Mouse (Mus musculus): ENCODE results near the gene Lpar2. TPM values are rescaled to one million over a fixed set of nuclear protein-coding genes. Genes with fewer than 3 reads are reported as not detected.

Lpar2 gene
- polyA plus RNA-seq, 1 experiment from 2014 or later = 1.0 TPM

DNA sequence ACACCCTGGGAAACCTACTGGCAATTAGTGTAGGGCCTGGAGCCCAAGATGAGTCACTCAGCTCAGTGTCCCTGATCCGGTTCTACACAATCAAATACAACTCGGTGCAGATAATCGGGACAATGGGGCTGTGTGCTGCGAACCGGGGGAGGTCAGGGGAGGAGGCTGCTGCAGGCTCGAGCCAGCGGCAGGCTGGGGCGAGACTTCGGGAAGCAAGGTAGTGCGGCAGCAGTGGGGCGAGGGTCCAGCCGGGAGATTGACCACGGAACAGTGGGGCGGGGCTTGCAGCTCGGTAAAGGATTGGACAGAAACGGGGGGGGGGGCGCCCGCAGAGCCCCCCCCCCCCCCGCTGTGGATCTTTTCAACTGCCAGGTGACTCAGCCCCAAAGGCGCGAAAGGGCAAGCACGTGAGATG, 251 bp upstream of the Lpar2 start:
- H3K9me3 ChIP-seq (ENCODE audit: low read depth, low read length) = no peaks in the 10 kb centered on the region
- WGBS = 4% methylated on average over 16 of the region's 22 CpGs
- ATAC-seq (ENCODE audit: insufficient read depth) = peak; percentile 42
- peak overlapping the region; percentile 65; the same call in 1 of the 2 replicates for H3K9ac ChIP-seq
- H3K4me1 ChIP-seq (ENCODE audit: insufficient read depth) = no peaks in the 10 kb centered on the region
- H3K27ac ChIP-seq (ENCODE audit: low read depth) = no peak overlapping the region
- H3K4me2 ChIP-seq = peak overlapping the region; percentile 88
- peak; percentile 58 for DNase-seq
- H3K4me3 ChIP-seq (ENCODE audit: low read depth, low read length) = peak overlapping the region; percentile 57
- H3K36me3 ChIP-seq (ENCODE audit: insufficient read depth) = peaks cover 36% of the 10 kb centered on the region; the same call in 1 of the 2 replicates
- no peak for TF ChIP-seq CTCF (IDR thresholded peaks at IDR 0.05; ENCODE audit: low read depth)
- H3K27me3 ChIP-seq (ENCODE audit: insufficient read depth, low read length) = no peaks in the 10 kb centered on the region

DNA sequence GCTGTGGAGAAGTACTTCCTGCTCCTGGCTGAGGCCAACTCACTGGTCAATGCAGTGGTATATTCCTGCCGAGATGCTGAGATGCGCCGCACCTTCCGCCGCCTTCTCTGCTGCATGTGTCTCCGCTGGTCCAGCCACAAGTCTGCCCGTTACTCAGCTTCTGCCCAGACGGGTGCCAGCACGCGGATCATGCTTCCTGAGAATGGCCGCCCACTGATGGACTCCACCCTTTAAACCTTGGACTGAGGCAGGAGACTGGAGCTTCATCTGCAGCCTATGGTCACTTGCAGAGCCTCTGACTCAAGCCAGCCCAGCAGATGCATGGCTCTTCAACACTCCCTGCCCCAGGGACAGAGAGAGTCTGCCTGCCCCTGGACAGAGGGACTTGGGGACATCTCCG, 4.1 kb downstream of the Lpar2 start:
- Histone ChIP-seq H3K4me2 (no peak overlapping the region), H3K27me3 (ENCODE audit: insufficient read depth, low read length) (no peaks in the 10 kb centered on the region), H3K36me3 (ENCODE audit: insufficient read depth) (peaks cover 19% of the 10 kb centered on the region; the same call in 1 of the 2 replicates), H3K27ac (ENCODE audit: low read depth) (no peak overlapping the region), H3K4me3 (ENCODE audit: low read depth, low read length) (no peak overlapping the region), H3K9ac (no peak overlapping the region), H3K4me1 (ENCODE audit: insufficient read depth) (no peaks in the 10 kb centered on the region), H3K9me3 (ENCODE audit: low read depth, low read length) (no peaks in the 10 kb centered on the region)
- ATAC-seq (ENCODE audit: insufficient read depth) = no peak
- WGBS = 91% methylated on average over 12 of the region's 12 CpGs
- no peak for TF ChIP-seq CTCF (IDR thresholded peaks at IDR 0.05; ENCODE audit: low read depth)
- no peak for DNase-seq

DNA sequence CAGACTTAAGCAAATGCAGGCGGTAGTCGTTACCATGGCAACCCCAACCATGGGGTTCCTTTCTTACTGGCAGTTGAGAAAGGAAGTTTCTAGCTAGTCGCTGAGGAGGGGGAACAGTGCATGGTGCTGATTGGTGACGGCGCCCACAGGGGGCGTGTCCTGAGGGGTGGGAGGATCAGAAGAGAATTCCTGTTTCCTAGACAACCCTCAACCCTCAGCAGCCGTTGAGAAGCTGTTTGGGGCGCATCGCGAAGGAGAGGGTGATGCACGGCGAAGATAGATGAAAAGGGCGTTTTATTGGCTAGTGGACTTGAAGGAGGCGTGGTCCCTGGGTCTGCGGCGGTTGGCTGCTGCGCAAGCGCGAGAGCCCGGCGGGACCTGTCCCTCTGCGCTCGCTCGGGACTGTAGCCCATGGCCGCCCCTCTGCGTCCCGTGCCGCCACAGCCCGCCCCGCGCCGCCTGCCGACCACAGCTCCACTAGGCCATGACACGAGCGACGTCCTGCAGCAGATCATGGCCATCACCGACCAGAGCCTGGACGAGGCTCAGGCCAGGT, 10.1 kb downstream of the Lpar2 start, which contains the start of gene Pbx4:
Gene Pbx4, plus strand, starts transcription at position 194 of the 556 bp plus-strand sequence.
- peak within 1 kb of the TSS; percentile 51 for H3K4me3 ChIP-seq (ENCODE audit: low read depth, low read length)
- H3K9ac ChIP-seq = peak within 1 kb of the TSS; percentile 54
- WGBS = under 1% methylated on average over 38 of the region's 38 CpGs
- peak; percentile 35 for TF ChIP-seq CTCF (IDR thresholded peaks at IDR 0.05; ENCODE audit: low read depth)
- H3K27ac ChIP-seq (ENCODE audit: low read depth) = 0 out of 2 replicates have a peak within 1 kb of the TSS, but pooled peaks have one; percentile 3
- no peaks in the 10 kb centered on the region for H3K9me3 ChIP-seq (ENCODE audit: low read depth, low read length)
- no peaks in the 10 kb centered on the region for H3K36me3 ChIP-seq (ENCODE audit: insufficient read depth)
- H3K27me3 ChIP-seq (ENCODE audit: insufficient read depth, low read length) = no peaks in the 10 kb centered on the region
- H3K4me1 ChIP-seq (ENCODE audit: insufficient read depth) = no peaks in the 10 kb centered on the region
- peak; percentile 98 for ATAC-seq (ENCODE audit: insufficient read depth)
- DNase-seq = peak; percentile 96
- peak within 1 kb of the TSS; percentile 94 for H3K4me2 ChIP-seq

DNA sequence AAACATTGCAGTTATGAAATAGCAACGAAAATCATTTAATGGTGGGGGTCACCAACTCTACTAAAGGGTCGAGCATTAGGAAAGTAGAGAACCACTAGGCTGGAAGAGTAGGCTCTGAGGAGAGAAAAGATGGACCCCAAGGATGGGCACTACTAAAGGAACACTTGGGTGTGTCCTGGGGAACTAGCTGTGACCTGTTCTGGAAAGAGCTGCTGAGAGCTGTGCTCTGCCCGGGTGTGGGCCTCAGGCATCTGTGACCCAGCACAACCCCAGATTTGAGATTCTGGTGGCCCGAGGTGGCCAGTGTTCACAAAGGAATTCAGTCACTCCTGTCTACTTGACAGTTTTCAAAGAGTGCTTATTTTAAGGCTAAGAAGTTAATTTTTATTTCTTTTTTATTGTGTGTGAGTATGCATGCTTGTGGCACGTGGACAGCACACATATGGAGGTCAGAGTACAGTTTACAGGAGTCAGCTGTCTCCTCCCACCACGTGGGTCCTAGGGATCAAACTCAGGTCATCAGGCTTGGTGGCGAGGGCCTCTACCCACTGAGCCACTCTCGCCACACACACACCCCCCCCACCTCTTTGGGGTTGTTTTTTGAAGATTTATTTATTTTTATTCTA, 14.9 kb downstream of the Lpar2 start:
- H3K4me2 ChIP-seq = no peak overlapping the region
- no peaks in the 10 kb centered on the region for H3K9me3 ChIP-seq (ENCODE audit: low read depth, low read length)
- no peak for ATAC-seq (ENCODE audit: insufficient read depth)
- H3K36me3 ChIP-seq (ENCODE audit: insufficient read depth) = no peaks in the 10 kb centered on the region
- WGBS = 53% methylated on average over 8 of the region's 8 CpGs
- no peaks in the 10 kb centered on the region for H3K27me3 ChIP-seq (ENCODE audit: insufficient read depth, low read length)
- no peak overlapping the region for H3K27ac ChIP-seq (ENCODE audit: low read depth)
- no peak for TF ChIP-seq CTCF (IDR thresholded peaks at IDR 0.05; ENCODE audit: low read depth)
- no peaks in the 10 kb centered on the region for H3K4me1 ChIP-seq (ENCODE audit: insufficient read depth)
- H3K4me3 ChIP-seq (ENCODE audit: low read depth, low read length) = no peak overlapping the region
- H3K9ac ChIP-seq = no peak overlapping the region
- DNase-seq = no peak

DNA sequence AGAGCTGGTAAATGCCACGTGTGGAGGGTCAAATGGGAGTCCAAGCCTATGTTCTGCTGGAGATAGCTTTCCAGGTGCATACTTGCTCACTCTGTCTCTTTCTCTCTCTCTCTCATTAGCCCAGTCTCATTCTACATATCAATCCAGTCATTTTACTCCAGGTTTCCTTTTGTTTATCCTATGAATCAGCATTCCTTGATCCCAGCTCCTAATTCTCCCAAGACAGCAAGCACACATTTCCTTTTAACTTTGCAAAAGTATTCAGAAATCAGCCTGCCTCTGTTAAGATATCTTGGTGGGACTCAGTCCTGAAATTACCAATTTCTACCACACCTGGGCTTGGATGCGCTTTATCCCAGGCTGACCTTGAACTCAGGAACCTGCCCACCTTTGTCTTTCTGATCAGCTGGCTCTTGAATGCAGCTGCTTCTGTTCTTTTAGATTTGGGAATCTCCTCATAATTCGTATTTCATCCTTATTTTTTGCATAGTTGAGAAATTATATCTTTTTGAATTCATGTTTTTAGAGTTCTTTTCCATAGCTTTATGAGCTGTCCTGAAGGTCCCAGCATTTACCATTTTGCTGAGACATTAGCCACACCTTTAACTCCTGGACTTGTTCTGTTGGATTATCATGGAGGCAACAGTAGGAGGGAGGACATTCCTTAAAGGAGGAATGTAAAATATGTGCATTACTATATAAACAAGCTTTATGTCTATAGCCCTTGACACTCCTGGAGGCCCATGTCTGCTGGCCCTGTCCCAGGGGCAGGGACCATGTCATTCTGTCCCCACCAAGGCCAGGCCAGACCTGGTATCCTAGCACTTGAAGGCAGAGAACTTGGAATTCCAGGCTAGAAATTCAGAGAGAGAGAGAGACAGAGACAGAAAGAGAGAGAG, 25.2 kb downstream of the Lpar2 start:
- DNase-seq (peak; percentile 5), ATAC-seq (ENCODE audit: insufficient read depth) (0 out of 2 replicates have a peak, but pooled peaks have one; percentile 38)
- Histone ChIP-seq H3K4me1 (ENCODE audit: insufficient read depth) (no peaks in the 10 kb centered on the region), H3K4me2 (no peak overlapping the region), H3K27me3 (ENCODE audit: insufficient read depth, low read length) (no peaks in the 10 kb centered on the region), H3K4me3 (ENCODE audit: low read depth, low read length) (no peak overlapping the region), H3K27ac (ENCODE audit: low read depth) (no peak overlapping the region; the same call in 1 of the 2 replicates), H3K9me3 (ENCODE audit: low read depth, low read length) (no peaks in the 10 kb centered on the region), H3K36me3 (ENCODE audit: insufficient read depth) (no peaks in the 10 kb centered on the region), H3K9ac (0 out of 2 replicates have a peak overlapping the region, but pooled peaks have one; percentile 2)
- 65% methylated on average over 3 of the region's 3 CpGs for WGBS
- TF ChIP-seq CTCF (IDR thresholded peaks at IDR 0.05; ENCODE audit: low read depth) = no peak

DNA sequence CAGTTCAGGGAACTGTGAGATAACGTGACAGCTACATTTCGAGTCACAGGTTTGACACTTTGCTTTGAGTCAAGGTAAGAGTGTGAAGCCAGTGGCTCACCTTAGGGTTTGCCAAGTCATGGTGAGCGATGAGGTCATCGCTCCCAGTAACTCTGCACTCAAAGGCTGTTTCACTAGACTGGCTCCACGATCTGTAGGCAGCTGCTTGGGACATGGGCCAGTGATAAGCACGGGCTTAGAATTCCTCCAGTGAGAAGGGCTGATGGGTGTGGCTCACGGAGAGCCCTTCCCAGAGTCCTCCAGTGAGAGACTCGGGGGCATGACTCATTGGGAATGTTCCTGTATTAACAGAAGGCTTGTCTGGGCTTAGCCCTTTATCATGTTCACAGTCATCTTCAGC, 26.7 kb downstream of the Lpar2 start:
- Histone ChIP-seq H3K27ac (ENCODE audit: low read depth) (no peak overlapping the region), H3K36me3 (ENCODE audit: insufficient read depth) (no peaks in the 10 kb centered on the region), H3K9ac (no peak overlapping the region), H3K9me3 (ENCODE audit: low read depth, low read length) (no peaks in the 10 kb centered on the region), H3K4me1 (ENCODE audit: insufficient read depth) (no peaks in the 10 kb centered on the region), H3K27me3 (ENCODE audit: insufficient read depth, low read length) (no peaks in the 10 kb centered on the region), H3K4me3 (ENCODE audit: low read depth, low read length) (no peak overlapping the region), H3K4me2 (no peak overlapping the region)
- WGBS = 56% methylated on average over 8 of the region's 8 CpGs
- peak; percentile 39 for DNase-seq
- peak; percentile 64 for ATAC-seq (ENCODE audit: insufficient read depth)
- no peak for TF ChIP-seq CTCF (IDR thresholded peaks at IDR 0.05; ENCODE audit: low read depth)

All from lung, embryonic 14.5 days (tissue).